ENCODE assay signal across 8 mouse cellular contexts in genomic region chr6:72366844-72367443, GRCm38 (mm10). TPM values are rescaled to one million over a fixed set of nuclear protein-coding genes. Genes with fewer than 3 reads are reported as not detected.
DNase-seq lines count a peak whose midpoint lies in the region; ATAC-seq and TF ChIP-seq lines count a peak whose summit lies in the region.

Gene Rnf181, minus strand, starts transcription at chr6:72366956.

- no peaks in the 10 kb centered on the region for H3K9me3 ChIP-seq in midbrain, embryonic 15.5 days

- H3K36me3 ChIP-seq in midbrain, embryonic 15.5 days (replicated peaks): no peaks in the 10 kb centered on the region

- DNase-seq in layer of hippocampus, adult 2 months (ENCODE audit: low spot score in 2 of 2): no peak
- no peak for DNase-seq in layer of hippocampus, adult 9-11 months
- DNase-seq in heart, adult 8-10 months (ENCODE audit: low spot score): no peak
- no peak for DNase-seq in layer of hippocampus, postnatal 25 days (ENCODE audit: extremely low spot score in 1 of 2, low spot score in 1 of 2)
- no peak for DNase-seq in embryo, embryonic 10.5 days (ENCODE audit: low spot score)
- DNase-seq in ovary, postnatal 14 days (ENCODE audit: low spot score): no peak

- H3K4me3 ChIP-seq in layer of hippocampus, adult 2 months: no peak within 1 kb of the TSS
- H3K4me3 ChIP-seq in brown adipose tissue, adult 24 weeks (ENCODE audit: insufficient read depth, low read depth, low read length): no peak within 1 kb of the TSS
- H3K4me3 ChIP-seq in midbrain, embryonic 15.5 days: no peak within 1 kb of the TSS

- no peak for TF ChIP-seq CTCF in layer of hippocampus, adult 2 months (conservative IDR thresholded peaks at IDR 0.05)

- no peaks in the 10 kb centered on the region for H3K27me3 ChIP-seq in midbrain, embryonic 15.5 days (replicated peaks)

- H3K4me2 ChIP-seq in midbrain, embryonic 15.5 days: no peak within 1 kb of the TSS

- no peak within 1 kb of the TSS for H3K9ac ChIP-seq in midbrain, embryonic 15.5 days

- ATAC-seq in midbrain, embryonic 15.5 days (replicated peaks): no peak

- H3K4me1 ChIP-seq in brown adipose tissue, adult 24 weeks (ENCODE audit: control insufficient read depth, insufficient read depth, insufficient read length, low read length): peaks cover 4% of the 10 kb centered on the region; the same call in 1 of the 2 replicates
- H3K4me1 ChIP-seq in midbrain, embryonic 15.5 days: peaks cover 4% of the 10 kb centered on the region

- no peak within 1 kb of the TSS for H3K27ac ChIP-seq in layer of hippocampus, adult 2 months
- no peak within 1 kb of the TSS for H3K27ac ChIP-seq in brown adipose tissue, adult 24 weeks (replicated peaks; ENCODE audit: low read depth, low read length)
- H3K27ac ChIP-seq in midbrain, embryonic 15.5 days: no peak within 1 kb of the TSS

- WGBS in midbrain, embryonic 15.5 days: 73% methylated on average over 4 of the region's 4 CpGs

RNA-seq across cellular contexts. Expression of gene Rnf181, which starts in this region (rescaled TPM):
- total RNA-seq in layer of hippocampus, adult 2 months (2021): 10 to 100 TPM; 74.7 to 86.1 TPM
- 87.8 and 96.4 TPM in 2 replicates for polyA plus RNA-seq in brown adipose tissue, adult 24 weeks (2012; ENCODE audit: insufficient read depth, insufficient read length, missing spikeins)
- 10 to 100 TPM; 39.5 to 49.6 (median 41.5) TPM for total RNA-seq in heart, adult 8-10 months (2022)
- total RNA-seq in layer of hippocampus, postnatal 25 days (2021): 10 to 100 TPM; 75.9 to 83.5 TPM
- polyA plus RNA-seq in midbrain, embryonic 15.5 days (2015; fragmentation: Nextera tagmentation; extraction: Ambion mirVana): 137 and 141 TPM in 2 replicates
